Mouse (Mus musculus) T-cell, adult 66 days (primary cell): ENCODE results near the gene Cby3. TPM values are rescaled to one million over a fixed set of nuclear protein-coding genes. Genes with fewer than 3 reads are reported as not detected.

Experiments
- total RNA-seq, 2 experiments: library from RNA; stranded (reverse); gene quantifications; 3 replicates in 1 of 2; 4 replicates in 1 of 2; pipeline ENCODE4 v1.2.4; 2023

Cby3 gene
- total RNA-seq = not detected

GRCm38 (mm10) chr11:50354162-50354561, at the start of gene Cby3:
Cby3 (plus strand) TSS chr11:50354462.

DNA sequence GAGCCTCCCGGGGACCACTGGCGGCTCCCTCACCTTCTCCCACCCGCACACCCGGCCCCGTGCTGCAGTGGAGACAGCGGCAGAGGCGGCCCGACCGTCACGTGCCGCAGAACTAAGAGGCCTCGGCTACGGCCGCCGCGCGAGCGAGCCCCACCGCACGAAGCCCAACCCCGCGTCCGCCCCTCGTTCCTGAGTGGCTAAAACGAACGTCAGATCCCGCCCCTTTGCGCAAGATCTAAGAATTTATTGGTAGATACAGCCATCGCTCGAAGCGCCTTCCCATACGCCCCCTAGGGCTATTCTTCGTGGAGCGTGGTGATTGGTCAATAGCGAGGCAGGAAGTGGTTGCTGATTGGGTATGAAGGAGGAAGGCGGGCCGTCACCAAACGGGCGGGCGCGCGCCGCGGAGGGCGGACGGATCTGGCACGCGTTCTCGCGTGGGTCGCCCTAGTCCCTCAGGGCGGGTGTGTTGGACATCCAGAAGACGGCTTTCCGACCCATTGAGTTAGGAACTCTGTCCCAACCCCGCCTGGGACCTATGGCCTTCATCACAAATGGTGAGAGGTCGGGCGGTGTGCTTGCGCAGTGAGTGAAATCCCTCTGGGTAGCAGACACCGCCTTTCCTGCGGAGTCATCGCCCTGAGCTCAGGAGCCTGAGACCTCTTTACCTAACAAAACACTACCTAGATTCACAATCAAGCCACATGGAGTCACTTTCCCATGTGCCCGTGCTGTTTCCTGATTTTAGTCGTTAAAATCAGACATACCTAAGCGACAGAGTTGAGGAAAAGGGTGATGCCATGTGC, 28.6 kb upstream of the Cby3 start, which contains the start of gene Canx:
Canx (minus strand) TSS at position 178 of the 806 bp plus-strand sequence.

GRCm38 (mm10) chr11:50376911-50377891, 22.9 kb downstream of the Cby3 start, which contains the start of gene Hnrnph1:
Hnrnph1 (plus strand) TSS chr11:50376990.

Other genes starting within 250 kb of the Cby3 start
- 10 to 100 TPM; 74.5 to 79.3 TPM for gene Tbc1d9b, start 223.1 kb upstream of the Cby3 start, total RNA-seq
- gene Mrnip, start 180.0 kb upstream of the Cby3 start, total RNA-seq = 1 to 10 TPM; 3.8 to 4.2 TPM
- gene Sqstm1, start 143.6 kb upstream of the Cby3 start, total RNA-seq = 100 to 1,000 TPM; 403 to 404 TPM
- gene Mgat4b, start 143.6 kb upstream of the Cby3 start, total RNA-seq = 10 to 100 TPM; 10.4 to 14.6 TPM
- not detected for gene Ltc4s, start 115.8 kb upstream of the Cby3 start, total RNA-seq
- gene Maml1, start 62.2 kb upstream of the Cby3 start, total RNA-seq = 10 to 100 TPM; 42.7 to 44.5 TPM
- 100 to 1,000 TPM; 170 to 196 TPM for gene Canx, start 28.8 kb upstream of the Cby3 start, total RNA-seq
- 1,000 to 10,000 TPM in 1 of 2 experiments, 100 to 1,000 TPM in 1; 983 to 1,083 TPM for gene Hnrnph1, start 22.5 kb downstream of the Cby3 start, total RNA-seq
- gene Rufy1, start 76.7 kb downstream of the Cby3 start, total RNA-seq = 10 to 100 TPM; 21.1 to 21.9 TPM
- under 1 TPM in 1 of 2 experiments, not detected in 1; 0.06 TPM for gene Adamts2, start 247.6 kb downstream of the Cby3 start, total RNA-seq